8 mouse cellular contexts compared by ENCODE assay signal in the genomic region with DNA sequence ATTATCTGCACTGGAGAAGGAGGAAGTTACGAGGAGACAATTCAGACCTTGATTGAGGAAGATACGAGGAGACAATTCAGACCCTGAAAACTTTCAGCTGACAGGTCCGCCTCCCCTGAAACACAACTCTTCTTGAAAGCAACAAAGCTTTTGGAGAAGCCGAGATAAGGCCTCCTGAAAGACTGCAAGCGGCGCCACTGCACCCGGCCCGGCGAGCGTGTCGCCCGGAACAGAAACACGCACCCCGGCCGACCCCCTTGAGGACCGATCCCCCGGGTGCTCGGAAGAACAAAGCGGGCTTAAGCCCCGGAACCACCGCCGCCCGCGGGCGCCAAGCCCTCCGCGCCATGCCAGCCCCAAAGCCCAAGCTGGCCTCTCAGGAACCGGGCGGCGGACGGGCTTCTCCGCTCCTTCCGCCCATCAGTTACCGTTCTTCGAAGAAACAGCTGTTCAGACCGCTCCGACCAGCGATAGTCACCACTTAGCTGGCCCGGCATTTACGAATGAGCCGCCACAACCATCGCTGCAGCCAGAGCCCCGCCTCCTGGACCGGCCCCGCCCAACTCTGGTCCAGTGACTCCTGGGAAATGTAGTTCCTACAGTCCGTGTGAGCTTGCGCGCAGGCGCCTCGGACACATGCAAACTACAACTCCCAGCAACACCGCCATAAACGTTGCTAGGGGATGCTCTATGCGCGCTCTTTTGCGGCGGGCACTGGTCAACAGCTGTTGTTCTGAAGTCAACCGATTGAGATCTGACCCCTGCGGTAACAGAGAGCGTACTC. TPM values are rescaled to one million over a fixed set of nuclear protein-coding genes. Genes with fewer than 3 reads are reported as not detected.
DNase-seq lines count a peak whose midpoint lies in the region; ATAC-seq lines count a peak whose summit lies in the region.

No protein-coding gene starts in this region.

- peak overlapping the region; percentile 78 for H3K4me2 ChIP-seq in heart, embryonic 13.5 days
- H3K4me2 ChIP-seq in liver, embryonic 12.5 days: peak overlapping the region; percentile 80
- H3K4me2 ChIP-seq in stomach, embryonic 15.5 days: peak overlapping the region; percentile 79

- peaks cover under 1% of the 10 kb centered on the region; the same call in 1 of the 2 replicates for H3K36me3 ChIP-seq in heart, embryonic 13.5 days
- 0 out of 2 replicates have a peak, but pooled peaks cover 1% of the 10 kb centered on the region for H3K36me3 ChIP-seq in liver, embryonic 12.5 days
- H3K36me3 ChIP-seq in stomach, embryonic 15.5 days: no peaks in the 10 kb centered on the region

- DNase-seq in CD4-positive helper T cell, adult 2 months (ENCODE audit: low read depth, low spot score): peak; percentile 95
- peak; percentile 92 for DNase-seq in brain, embryonic 18.5 days (ENCODE audit: low read depth, low spot score)
- peak; percentile 97 for DNase-seq in kidney, postnatal 10 days
- DNase-seq in natural killer cell, adult 2 months (ENCODE audit: low spot score in 2 of 2): peak; percentile 96

- peak overlapping the region; percentile 74 for H3K27ac ChIP-seq in heart, embryonic 13.5 days (replicated peaks)
- peak overlapping the region; percentile 96 for H3K27ac ChIP-seq in liver, embryonic 12.5 days
- H3K27ac ChIP-seq in stomach, embryonic 15.5 days: peak overlapping the region; percentile 64

- H3K4me1 ChIP-seq in heart, embryonic 13.5 days: peaks cover 33% of the 10 kb centered on the region
- peaks cover 64% of the 10 kb centered on the region for H3K4me1 ChIP-seq in liver, embryonic 12.5 days
- no peaks in the 10 kb centered on the region for H3K4me1 ChIP-seq in stomach, embryonic 15.5 days

- under 1% methylated on average over 59 of the region's 59 CpGs for WGBS in heart, embryonic 13.5 days
- WGBS in liver, embryonic 12.5 days (ENCODE audit: insufficient replicate concordance): under 1% methylated on average over 59 of the region's 59 CpGs
- under 1% methylated on average over 59 of the region's 59 CpGs for WGBS in stomach, embryonic 15.5 days

- ATAC-seq in erythroid progenitor cell, adult 5-6 weeks (replicated peaks; ENCODE audit: low FRiP score, poor library complexity, severe bottlenecking): peak; percentile 90
- peak; percentile 96 for ATAC-seq in heart, embryonic 13.5 days (ENCODE audit: extremely low read depth, insufficient number of reproducible peaks, low FRiP score, low TSS enrichment)
- peak; percentile 96 for ATAC-seq in liver, embryonic 12.5 days
- peak; percentile 98 for ATAC-seq in stomach, embryonic 15.5 days (ENCODE audit: insufficient read depth, low FRiP score, low read depth)

- H3K27me3 ChIP-seq in heart, embryonic 13.5 days (replicated peaks): no peaks in the 10 kb centered on the region
- no peaks in the 10 kb centered on the region for H3K27me3 ChIP-seq in liver, embryonic 12.5 days (replicated peaks)
- H3K27me3 ChIP-seq in stomach, embryonic 15.5 days (replicated peaks): no peaks in the 10 kb centered on the region

- H3K9me3 ChIP-seq in heart, embryonic 13.5 days: no peaks in the 10 kb centered on the region
- no peaks in the 10 kb centered on the region for H3K9me3 ChIP-seq in liver, embryonic 12.5 days (replicated peaks)
- no peaks in the 10 kb centered on the region for H3K9me3 ChIP-seq in stomach, embryonic 15.5 days

- H3K4me3 ChIP-seq in heart, embryonic 13.5 days: peak overlapping the region; percentile 82
- H3K4me3 ChIP-seq in liver, embryonic 12.5 days: peak overlapping the region; percentile 82
- peak overlapping the region; percentile 88 for H3K4me3 ChIP-seq in stomach, embryonic 15.5 days (replicated peaks)

- peak overlapping the region; percentile 87 for H3K9ac ChIP-seq in heart, embryonic 13.5 days
- peak overlapping the region; percentile 86 for H3K9ac ChIP-seq in liver, embryonic 12.5 days
- H3K9ac ChIP-seq in stomach, embryonic 15.5 days: peak overlapping the region; percentile 73

RNA-seq across cellular contexts. Expression of a gene that starts 3.7 kb away (rescaled TPM):
- total RNA-seq in erythroid progenitor cell, adult 5-6 weeks (2015; ENCODE audit: low replicate concordance): 26.4 and 67.0 TPM in 2 replicates
- total RNA-seq in erythroid progenitor cell, adult 5-6 weeks (2017; ENCODE audit: low replicate concordance): 27.5 and 41.5 TPM in 2 replicates
- polyA plus RNA-seq in heart, embryonic 13.5 days (2015; fragmentation: Nextera tagmentation; extraction: Ambion mirVana): 7.2 and 7.8 TPM in 2 replicates
- polyA plus RNA-seq in liver, embryonic 12.5 days (2016; fragmentation: Nextera tagmentation; extraction: Ambion mirVana): 6.2 and 7.2 TPM in 2 replicates
- polyA plus RNA-seq in stomach, embryonic 15.5 days (2015; fragmentation: Nextera tagmentation; extraction: Ambion mirVana): 7.2 and 9.3 TPM in 2 replicates

RNA-seq across cellular contexts. Expression of a gene that starts 3.9 kb away (rescaled TPM):
- total RNA-seq in erythroid progenitor cell, adult 5-6 weeks (2015; ENCODE audit: low replicate concordance): 14.1 and 28.9 TPM in 2 replicates
- 2.1 and 3.0 TPM in 2 replicates for total RNA-seq in erythroid progenitor cell, adult 5-6 weeks (2017; ENCODE audit: low replicate concordance)
- polyA plus RNA-seq in heart, embryonic 13.5 days (2015; fragmentation: Nextera tagmentation; extraction: Ambion mirVana): 7.8 and 8.3 TPM in 2 replicates
- polyA plus RNA-seq in liver, embryonic 12.5 days (2016; fragmentation: Nextera tagmentation; extraction: Ambion mirVana): 1.7 and 2.8 TPM in 2 replicates
- 6.5 TPM in 2 replicates for polyA plus RNA-seq in stomach, embryonic 15.5 days (2015; fragmentation: Nextera tagmentation; extraction: Ambion mirVana)

Comparison
In these comparisons a context has a peak if more than half of its experiments do, and no peak if none do; other contexts are left out.
1. Peak in every context shown above with its lines: DNase-seq, ATAC-seq, H3K4me3 ChIP-seq and H3K27ac ChIP-seq.